9 mouse cellular contexts compared by ENCODE assay signal in the genomic region with DNA sequence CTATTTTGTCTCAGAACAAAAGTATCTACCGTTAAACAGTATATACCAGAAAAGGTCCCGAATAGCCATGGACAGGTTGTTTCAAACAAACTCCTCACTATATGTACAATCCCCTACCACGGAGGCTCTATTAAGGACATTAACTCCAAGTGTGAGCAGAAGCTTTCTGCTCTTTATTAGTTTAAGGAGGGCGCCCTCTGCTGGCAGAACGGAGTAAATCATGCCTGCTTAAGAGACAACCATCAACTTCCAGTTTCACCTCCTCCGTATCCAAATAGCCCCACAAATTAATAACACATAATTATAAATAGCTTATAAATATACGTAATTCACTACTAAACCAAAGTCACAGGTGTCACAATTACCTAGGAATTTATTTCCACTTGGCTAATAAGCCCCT.
DNase-seq lines count a peak whose midpoint lies in the region; ATAC-seq lines count a peak whose summit lies in the region.
"Had no signal": no experiment of that assay in that cellular context is flagged by ENCODE, and none has a peak within 500 bp of the region (broad histone marks: within the 10 kb centered on the region; RNA-seq: fewer than 3 reads in every experiment).

No protein-coding gene starts in this region.

- no peak overlapping the region for H3K9ac ChIP-seq in midbrain, embryonic 11.5 days (ENCODE audit: low read length)
- no peak overlapping the region for H3K9ac ChIP-seq in midbrain, embryonic 15.5 days
- no peak overlapping the region for H3K9ac ChIP-seq in liver, embryonic 12.5 days

- H3K9me3 ChIP-seq in midbrain, embryonic 11.5 days (ENCODE audit: control insufficient read depth, low read length), result no peaks in the 10 kb centered on the region
- no peaks in the 10 kb centered on the region for H3K9me3 ChIP-seq in midbrain, embryonic 15.5 days
- H3K9me3 ChIP-seq in liver, embryonic 12.5 days (replicated peaks), result no peaks in the 10 kb centered on the region
- H3K9me3 ChIP-seq: limb, embryonic 12.5 days had no signal

- peaks cover 30% of the 10 kb centered on the region for H3K4me1 ChIP-seq in midbrain, embryonic 11.5 days (ENCODE audit: control insufficient read depth, insufficient read depth, low read length)
- H3K4me1 ChIP-seq in midbrain, embryonic 15.5 days, result peaks cover 47% of the 10 kb centered on the region
- peaks cover 55% of the 10 kb centered on the region for H3K4me1 ChIP-seq in liver, embryonic 12.5 days

- no peaks in the 10 kb centered on the region for H3K27me3 ChIP-seq in midbrain, embryonic 11.5 days (ENCODE audit: control insufficient read depth, insufficient read depth, low read length)
- H3K27me3 ChIP-seq in midbrain, embryonic 15.5 days (replicated peaks), result no peaks in the 10 kb centered on the region
- H3K27me3 ChIP-seq in liver, embryonic 12.5 days (replicated peaks), result no peaks in the 10 kb centered on the region

- no peak overlapping the region for H3K4me3 ChIP-seq in midbrain, embryonic 11.5 days (ENCODE audit: low read depth, low read length)
- H3K4me3 ChIP-seq in midbrain, embryonic 15.5 days, result no peak overlapping the region
- no peak overlapping the region for H3K4me3 ChIP-seq in liver, embryonic 12.5 days

- 6% methylated on average over 7 of the region's 7 CpGs for WGBS in midbrain, embryonic 11.5 days
- WGBS in midbrain, embryonic 15.5 days, result 4% methylated on average over 7 of the region's 7 CpGs
- 6% methylated on average over 7 of the region's 7 CpGs for WGBS in liver, embryonic 12.5 days (ENCODE audit: insufficient replicate concordance)

- H3K36me3 ChIP-seq in midbrain, embryonic 11.5 days (ENCODE audit: control insufficient read depth, insufficient read depth, low read length), result no peaks in the 10 kb centered on the region
- no peaks in the 10 kb centered on the region; the same call in 1 of the 2 replicates for H3K36me3 ChIP-seq in midbrain, embryonic 15.5 days (replicated peaks)
- peaks cover 23% of the 10 kb centered on the region for H3K36me3 ChIP-seq in liver, embryonic 12.5 days

- H3K4me2 ChIP-seq in midbrain, embryonic 11.5 days, result no peak overlapping the region
- no peak overlapping the region for H3K4me2 ChIP-seq in midbrain, embryonic 15.5 days
- H3K4me2 ChIP-seq in liver, embryonic 12.5 days, result peak overlapping the region; percentile 95

- no peak overlapping the region for H3K27ac ChIP-seq in midbrain, embryonic 11.5 days (ENCODE audit: low read depth, low read length)
- no peak overlapping the region for H3K27ac ChIP-seq in midbrain, embryonic 15.5 days
- peak overlapping the region; percentile 85 for H3K27ac ChIP-seq in liver, embryonic 12.5 days

- no peak for ATAC-seq in midbrain, embryonic 11.5 days (ENCODE audit: low FRiP score)
- no peak for ATAC-seq in midbrain, embryonic 15.5 days (replicated peaks)
- ATAC-seq in liver, embryonic 12.5 days, result no peak

- DNase-seq in midbrain, embryonic 11.5 days (ENCODE audit: low spot score, missing footprints), result peak; percentile 98
- DNase-seq in c-Kit-positive CD71-negative TER-119-negative erythroid progenitor cells, embryonic 14.5 days (ENCODE audit: low read depth), result peak; percentile 92
- peak; percentile 69 to 87 for DNase-seq in frontal cortex, postnatal 14 days (ENCODE audit: low spot score in 2 of 2)
- DNase-seq in kidney, postnatal 14 days, result peak; percentile 89
- peak; percentile 96 for DNase-seq in retina, embryonic 14.5 days (ENCODE audit: low spot score)
- DNase-seq in thymus, postnatal 4 days, result peak; percentile 97
